Mouse (Mus musculus): ENCODE measurements at regions not wholly inside any gene's neighbourhood (a gene's known extent, or its start where the extent isn't known, plus 50 kb on each side); places are given as distances from the start of the nearest gene placed in this dataset.
"Not testable (repeated sequence)": the region's sequence is repeated elsewhere in the genome, so short reads cannot be mapped to it uniquely, and the experiment has no call there.

DNA sequence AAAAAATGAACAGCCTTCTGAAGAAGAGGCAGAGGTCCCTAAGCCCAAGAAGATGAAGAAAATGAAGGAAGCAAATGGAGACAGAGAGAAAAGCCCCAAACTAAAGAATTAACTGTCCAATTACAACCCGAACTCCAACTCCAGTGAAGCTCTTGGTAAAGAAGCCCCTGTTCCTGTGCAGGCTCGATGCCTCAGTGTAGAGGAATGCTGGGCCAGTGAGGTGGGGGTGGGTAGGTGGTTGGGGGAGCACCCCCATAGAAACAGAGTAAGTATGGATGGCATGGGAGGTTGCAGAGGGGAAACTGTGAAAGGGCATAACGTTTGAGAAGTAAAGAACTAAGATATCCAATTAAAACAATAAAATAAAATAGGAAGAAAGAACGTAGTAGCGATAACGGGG, 68.8 kb downstream of the Hsp90b1 start:
- TF ChIP-seq POLR2A (IDR thresholded peaks at IDR 0.05; ENCODE audit: insufficient read depth, low read depth, low read length); CTCF (IDR thresholded peaks at IDR 0.05): not testable (repeated sequence)
